Mouse (Mus musculus) limb, embryonic 12.5 days (tissue): Measurements from ENCODE around the gene Sgta. TPM values are rescaled to one million over a fixed set of nuclear protein-coding genes. Genes with fewer than 3 reads are reported as not detected.

Experiments used
- ATAC-seq: fragments of 200-750 bp; cut with Nextera tagmentation; 2 replicates; pipeline ENCODE4 v1.8.0; 2017; ENCODE audit warnings: low read depth, moderate TSS enrichment; ENCODE audit not compliant: insufficient number of reproducible peaks, insufficient read depth, low FRiP score, low TSS enrichment
- H3K27ac ChIP-seq: fragments of 300-500 bp; sonication (generic); 2 replicates; pipeline ENCODE4 v1.5.1; 2016; ENCODE audit warnings: mild to moderate bottlenecking, moderate library complexity
- H3K27me3 ChIP-seq: fragments of 300-500 bp; sonication (generic); 2 replicates; pipeline ENCODE4 v1.6.1; 2016; ENCODE audit warnings: mild to moderate bottlenecking, moderate library complexity
- H3K36me3 ChIP-seq: fragments of 300-500 bp; sonication (generic); 2 replicates; pipeline ENCODE4 v1.6.1; 2016; ENCODE audit warnings: mild to moderate bottlenecking, moderate library complexity
- H3K4me1 ChIP-seq: fragments of 300-500 bp; sonication (generic); replicated peaks from 2 replicates; pipeline ENCODE4 v1.6.1; 2016
- H3K4me2 ChIP-seq: fragments of 300-500 bp; sonication (generic); 2 replicates; pipeline ENCODE4 v1.6.1; 2016; ENCODE audit warnings: mild to moderate bottlenecking, moderate library complexity
- H3K4me3 ChIP-seq: fragments of 300-500 bp; sonication (generic); replicated peaks from 2 replicates; pipeline ENCODE4 v1.5.1; 2016; ENCODE audit warnings: mild to moderate bottlenecking
- H3K9ac ChIP-seq: fragments of 300-500 bp; sonication (generic); replicated peaks from 2 replicates; pipeline ENCODE4 v1.6.1; 2016; ENCODE audit warnings: mild to moderate bottlenecking, moderate library complexity
- H3K9me3 ChIP-seq: fragments of 300-500 bp; sonication (generic); 2 replicates; pipeline ENCODE4 v1.6.1; 2016; ENCODE audit warnings: mild to moderate bottlenecking, moderate library complexity
- WGBS: fragments of 180-500 bp; shearing (Covaris S2); methylation state at CpG from one replicate; pipeline ENCODE4 v1.1.7; 2016; 5-methylcytosine and 5-hydroxymethylcytosine counted together
- microRNA-seq: library from miRNA; unstranded; fragments of <30 nt; microRNA quantifications from one replicate; pipeline ENCODE4, GENCODE M21; 2017
- polyA plus RNA-seq: library from polyadenylated mRNA; unstranded; fragments of >200 nt; fragmentation: Nextera tagmentation; extraction: Ambion mirVana; gene quantifications from 2 replicates; pipeline ENCODE4 v1.2.1, GENCODE M21; 2016

Sgta gene
- polyA plus RNA-seq, 1 experiment from 2014 or later: 225 TPM

DNA sequence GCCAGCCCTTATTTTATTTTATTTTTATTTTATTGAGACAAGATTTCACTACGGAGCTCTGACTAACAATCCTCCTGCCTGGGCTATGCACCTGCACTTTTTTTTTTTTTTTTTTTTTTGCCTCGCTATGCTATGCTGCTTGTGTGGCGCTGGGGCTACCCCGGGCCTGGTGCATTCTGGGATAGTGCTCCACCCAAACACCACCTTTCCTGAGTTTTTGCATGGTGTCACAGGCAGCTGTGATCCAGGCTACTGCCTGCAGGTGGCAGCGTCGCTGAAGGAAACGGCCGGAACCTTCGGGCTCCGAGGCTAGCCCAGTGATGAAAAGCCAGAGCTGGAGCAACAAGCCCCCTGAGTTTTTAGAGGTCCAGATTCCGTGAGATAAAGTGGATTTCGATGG, 61.2 kb downstream of the Sgta start:
- no peak overlapping the region for H3K27ac ChIP-seq
- no peak for ATAC-seq
- 0 out of 2 replicates have a peak, but pooled peaks cover 4% of the 10 kb centered on the region for H3K4me1 ChIP-seq
- H3K27me3 ChIP-seq: peaks cover 49% of the 10 kb centered on the region
- H3K4me3 ChIP-seq: no peak overlapping the region
- no peak overlapping the region for H3K4me2 ChIP-seq
- H3K9me3 ChIP-seq: no peaks in the 10 kb centered on the region
- 15% methylated on average over 12 of the region's 12 CpGs for WGBS
- no peaks in the 10 kb centered on the region for H3K36me3 ChIP-seq
- no peak overlapping the region for H3K9ac ChIP-seq

DNA sequence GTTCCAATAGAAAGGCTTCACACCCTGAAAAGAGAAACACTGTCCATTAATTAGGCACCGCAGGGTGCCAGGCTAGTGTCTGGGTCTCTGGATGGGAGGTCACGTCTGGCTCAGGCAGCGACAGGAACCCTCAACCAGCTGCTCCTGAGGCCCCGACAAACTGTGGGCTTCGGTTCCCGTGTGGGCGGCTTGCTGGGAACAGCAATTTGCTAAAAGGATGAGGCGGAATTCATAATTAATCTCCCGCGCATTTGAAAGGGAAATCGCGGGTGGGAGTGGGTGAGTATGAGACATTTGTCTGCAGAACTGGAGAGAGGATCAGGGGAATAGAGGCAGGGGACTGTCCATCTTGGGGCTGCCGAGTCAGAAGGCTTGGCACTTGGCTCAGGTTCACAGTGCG, 62.0 kb downstream of the Sgta start:
- Histone ChIP-seq H3K4me3 (no peak overlapping the region), H3K4me2 (no peak overlapping the region), H3K4me1 (0 out of 2 replicates have a peak, but pooled peaks cover 4% of the 10 kb centered on the region), H3K27me3 (peaks cover 54% of the 10 kb centered on the region), H3K9me3 (no peaks in the 10 kb centered on the region), H3K36me3 (no peaks in the 10 kb centered on the region), H3K9ac (no peak overlapping the region), H3K27ac (no peak overlapping the region)
- WGBS: 46% methylated on average over 14 of the region's 14 CpGs
- no peak for ATAC-seq

DNA sequence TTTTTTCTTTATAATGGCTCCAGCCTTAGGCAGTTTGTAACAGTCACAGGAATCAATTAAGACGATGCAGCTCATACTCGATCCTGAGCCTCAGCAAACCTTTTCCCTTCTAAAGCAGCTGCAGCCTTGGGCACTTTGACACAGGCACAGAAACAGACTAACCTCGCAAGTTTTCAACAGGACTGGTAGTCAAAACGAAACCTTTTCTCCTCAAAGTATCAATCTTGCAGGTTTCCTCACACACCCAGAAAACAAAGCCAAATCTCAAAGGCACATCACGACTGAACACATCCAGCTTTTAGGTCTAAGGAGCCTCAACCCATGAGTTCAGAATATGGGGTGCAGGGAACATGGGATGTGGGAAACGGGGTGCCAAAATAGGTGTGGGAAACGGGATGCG, 62.6 kb downstream of the Sgta start:
- Histone ChIP-seq H3K27me3 (peaks cover 59% of the 10 kb centered on the region), H3K4me2 (no peak overlapping the region), H3K4me3 (no peak overlapping the region), H3K9me3 (no peaks in the 10 kb centered on the region), H3K4me1 (0 out of 2 replicates have a peak, but pooled peaks cover 4% of the 10 kb centered on the region), H3K36me3 (no peaks in the 10 kb centered on the region), H3K27ac (no peak overlapping the region), H3K9ac (no peak overlapping the region)
- ATAC-seq: no peak
- 80% methylated on average over 8 of the region's 8 CpGs for WGBS

DNA sequence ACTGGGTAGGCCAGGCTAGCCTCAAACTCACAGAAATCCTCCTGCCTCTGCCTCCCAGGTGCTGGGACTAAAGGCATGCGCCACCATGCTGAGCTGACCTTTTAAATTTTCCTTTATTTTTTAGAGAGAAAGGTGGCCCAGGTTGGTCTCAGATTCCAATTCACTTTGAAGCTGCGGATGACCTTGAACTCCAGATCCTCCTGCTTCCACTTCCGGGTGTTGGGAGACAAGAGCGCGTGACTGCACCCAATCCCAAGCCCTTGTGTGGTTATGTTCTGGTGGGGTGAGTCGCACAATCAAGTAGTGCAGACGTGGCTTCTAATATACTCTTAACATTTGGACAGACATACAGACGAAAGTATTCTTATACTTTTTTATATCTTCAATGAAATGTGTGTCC, 63.5 kb downstream of the Sgta start:
- 91% methylated on average over 8 of the region's 8 CpGs for WGBS
- H3K27ac ChIP-seq: no peak overlapping the region
- H3K9ac ChIP-seq: no peak overlapping the region
- no peaks in the 10 kb centered on the region for H3K36me3 ChIP-seq
- H3K4me2 ChIP-seq: no peak overlapping the region
- H3K27me3 ChIP-seq: peaks cover 63% of the 10 kb centered on the region
- no peaks in the 10 kb centered on the region for H3K9me3 ChIP-seq
- H3K4me3 ChIP-seq: no peak overlapping the region
- no peak for ATAC-seq
- 0 out of 2 replicates have a peak, but pooled peaks cover 4% of the 10 kb centered on the region for H3K4me1 ChIP-seq

DNA sequence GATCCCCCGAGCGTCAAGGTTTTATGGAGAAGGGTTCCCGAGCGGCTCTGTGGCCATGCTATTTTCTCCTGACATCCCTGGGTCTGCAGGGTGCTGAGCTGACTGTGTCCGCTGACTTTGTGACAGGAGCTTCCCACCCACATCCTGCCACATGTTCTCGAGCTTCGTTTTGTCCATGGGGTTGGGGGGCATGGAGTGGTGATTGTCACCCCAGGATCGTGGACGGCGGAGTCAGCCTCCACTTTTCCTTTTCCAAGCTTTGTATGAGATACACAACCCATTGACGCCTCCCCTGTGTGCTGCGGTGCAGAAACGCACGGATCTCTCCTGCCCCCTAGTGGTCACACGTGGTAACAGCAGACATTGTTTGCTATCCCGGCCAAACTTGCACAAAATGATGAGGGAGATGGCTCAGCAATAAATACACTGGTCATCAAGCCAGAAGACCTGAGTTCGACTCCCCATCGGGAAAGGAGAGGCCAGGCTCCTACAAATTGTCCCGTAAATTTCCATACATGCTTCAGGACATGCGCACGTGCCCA, 64.8 kb downstream of the Sgta start:
- H3K36me3 ChIP-seq: no peaks in the 10 kb centered on the region
- no peak for ATAC-seq
- H3K9ac ChIP-seq: no peak overlapping the region
- 0 out of 2 replicates have a peak, but pooled peaks cover 4% of the 10 kb centered on the region for H3K4me1 ChIP-seq
- peaks cover 53% of the 10 kb centered on the region for H3K27me3 ChIP-seq
- peak overlapping the region; percentile 31; the same call in 1 of the 2 replicates for H3K4me2 ChIP-seq
- H3K4me3 ChIP-seq: no peak overlapping the region
- H3K9me3 ChIP-seq: no peaks in the 10 kb centered on the region
- no peak overlapping the region for H3K27ac ChIP-seq
- WGBS: 10% methylated on average over 21 of the region's 21 CpGs

DNA sequence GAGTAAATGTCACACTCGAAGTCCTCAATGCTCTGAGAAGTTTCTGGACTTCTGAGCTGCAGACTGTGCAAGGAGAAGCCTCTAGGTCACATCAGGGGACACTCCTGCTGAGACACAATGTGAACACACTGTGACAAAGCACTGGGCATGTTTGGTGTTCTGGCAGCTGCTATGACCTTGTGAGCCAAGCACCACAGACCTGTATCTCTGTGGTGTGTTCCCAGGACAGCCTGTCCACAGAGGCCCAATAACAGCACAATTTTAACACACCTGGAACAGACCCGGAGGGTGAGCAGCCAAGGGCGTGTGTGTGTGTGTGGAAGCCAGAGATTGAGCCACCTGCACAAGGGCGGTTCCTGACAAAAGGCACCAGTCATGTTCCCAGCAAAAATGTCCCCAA, 65.4 kb downstream of the Sgta start:
- Histone ChIP-seq H3K27ac (no peak overlapping the region), H3K4me1 (0 out of 2 replicates have a peak, but pooled peaks cover 1% of the 10 kb centered on the region), H3K36me3 (no peaks in the 10 kb centered on the region), H3K9me3 (no peaks in the 10 kb centered on the region), H3K9ac (no peak overlapping the region), H3K4me2 (no peak overlapping the region), H3K4me3 (no peak overlapping the region), H3K27me3 (peaks cover 49% of the 10 kb centered on the region)
- 53% methylated on average over 4 of the region's 4 CpGs for WGBS
- no peak for ATAC-seq

Small RNA genes within 50 kb of the gene (microRNA-seq; reads per million reads assigned to microRNA genes)
- gene Mir5615-1 (not detected), gene Mir5615-2 (not detected)

Other genes with a start within 250 kb of the Sgta start
- 1.6 and 1.7 TPM in 2 replicates for gene Jsrp1, start 246.7 kb downstream of the Sgta start, polyA plus RNA-seq
- 1,783 and 1,832 TPM in 2 replicates for gene Oaz1, start 233.5 kb downstream of the Sgta start, polyA plus RNA-seq
- gene Lingo3, start 216.1 kb downstream of the Sgta start, polyA plus RNA-seq: 0.79 and 0.87 TPM in 2 replicates
- 344 and 378 TPM in 2 replicates for gene Lsm7, start 205.0 kb downstream of the Sgta start, polyA plus RNA-seq
- 43.7 and 50.3 TPM in 2 replicates for gene Sppl2b, start 204.9 kb downstream of the Sgta start, polyA plus RNA-seq
- gene Tmprss9, start 188.3 kb downstream of the Sgta start, polyA plus RNA-seq: 0.08 TPM in 1 of 2 replicates, not detected in the other
- 318 and 327 TPM in 2 replicates for gene Timm13, start 159.2 kb downstream of the Sgta start, polyA plus RNA-seq
- gene Lmnb2, start 141.9 kb downstream of the Sgta start, polyA plus RNA-seq: 74.8 and 75.2 TPM in 2 replicates
- 19.4 and 20.6 TPM in 2 replicates for gene Gadd45b, start 130.1 kb downstream of the Sgta start, polyA plus RNA-seq
- gene Gng7, start 45.2 kb downstream of the Sgta start, polyA plus RNA-seq: 6.2 and 6.4 TPM in 2 replicates
- gene Diras1, start 34.5 kb downstream of the Sgta start, polyA plus RNA-seq: 0.33 TPM in 1 of 2 replicates, not detected in the other
- gene Slc39a3, start 22.8 kb downstream of the Sgta start, polyA plus RNA-seq: 17.0 and 17.6 TPM in 2 replicates
- gene Thop1, start 9.9 kb upstream of the Sgta start, polyA plus RNA-seq: 68.1 and 68.3 TPM in 2 replicates
- 0.45 and 0.61 TPM in 2 replicates for gene Creb3l3, start 38.7 kb upstream of the Sgta start, polyA plus RNA-seq
- 220 and 229 TPM in 2 replicates for gene Map2k2, start 45.7 kb upstream of the Sgta start, polyA plus RNA-seq
- 19.0 and 19.7 TPM in 2 replicates for gene Zbtb7a, start 75.0 kb upstream of the Sgta start, polyA plus RNA-seq
- 57.7 and 62.1 TPM in 2 replicates for gene Pias4, start 107.7 kb upstream of the Sgta start, polyA plus RNA-seq
- 524 and 544 TPM in 2 replicates for gene Eef2, start 116.5 kb upstream of the Sgta start, polyA plus RNA-seq
- gene Dapk3, start 122.8 kb upstream of the Sgta start, polyA plus RNA-seq: 64.2 and 65.7 TPM in 2 replicates
- not detected in 2 replicates for gene 4930442H23Rik, start 123.7 kb upstream of the Sgta start, polyA plus RNA-seq
- gene Nmrk2, start 141.9 kb upstream of the Sgta start, polyA plus RNA-seq: not detected in 2 replicates
- gene Atcay, start 170.7 kb upstream of the Sgta start, polyA plus RNA-seq: 0.38 and 0.43 TPM in 2 replicates
- 9.9 and 12.1 TPM in 2 replicates for gene Zfr2, start 173.0 kb upstream of the Sgta start, polyA plus RNA-seq
- gene Matk, start 192.8 kb upstream of the Sgta start, polyA plus RNA-seq: 4.2 and 4.9 TPM in 2 replicates
- 207 and 217 TPM in 2 replicates for gene Mrpl54, start 206.8 kb upstream of the Sgta start, polyA plus RNA-seq
- 48.8 and 53.1 TPM in 2 replicates for gene Apba3, start 206.8 kb upstream of the Sgta start, polyA plus RNA-seq
- gene Tjp3, start 231.4 kb upstream of the Sgta start, polyA plus RNA-seq: 3.2 and 3.6 TPM in 2 replicates
- 63.9 and 68.5 TPM in 2 replicates for gene Pip5k1c, start 232.8 kb upstream of the Sgta start, polyA plus RNA-seq